Mouse (Mus musculus): ENCODE data around the gene Fyn. TPM values are rescaled to one million over a fixed set of nuclear protein-coding genes. Genes with fewer than 3 reads are reported as not detected.

Fyn gene
- polyA plus RNA-seq, 1 experiment from 2014 or later, result 105 TPM

- 70% methylated on average over 5 of the region's 5 CpGs for WGBS
- DNase-seq (ENCODE audit: low spot score) (no peak), ATAC-seq (ENCODE audit: low FRiP score) (no peak)
- no peak overlapping the region for H3K9ac ChIP-seq
- H3K9me3 ChIP-seq (ENCODE audit: control insufficient read depth, low read length), result no peaks in the 10 kb centered on the region
- peaks cover 57% of the 10 kb centered on the region for H3K4me1 ChIP-seq (replicated peaks; ENCODE audit: control insufficient read depth, insufficient read depth, low read length)
- no peak overlapping the region for H3K4me2 ChIP-seq (replicated peaks)
- peak overlapping the region; percentile 51; the same call in 1 of the 2 replicates for H3K27ac ChIP-seq
- H3K36me3 ChIP-seq (replicated peaks; ENCODE audit: control insufficient read depth, insufficient read depth), result peaks cover 33% of the 10 kb centered on the region
- no peaks in the 10 kb centered on the region for H3K27me3 ChIP-seq (ENCODE audit: control insufficient read depth, insufficient read depth, low read length)
- no peak overlapping the region for H3K4me3 ChIP-seq (replicated peaks; ENCODE audit: low read length)
Measured at GRCm38 (mm10) chr10:39521861-39522391, 153.3 kb downstream of the Fyn start.

GRCm38 (mm10) chr10:39522857-39523614 is 154.4 kb downstream of the Fyn start:
- Histone ChIP-seq H3K27ac (peak overlapping the region; percentile 33), H3K9ac (no peak overlapping the region; the same call in 1 of the 2 replicates), H3K9me3 (ENCODE audit: control insufficient read depth, low read length) (no peaks in the 10 kb centered on the region), H3K4me3 (replicated peaks; ENCODE audit: low read length) (no peak overlapping the region), H3K36me3 (replicated peaks; ENCODE audit: control insufficient read depth, insufficient read depth) (peaks cover 40% of the 10 kb centered on the region), H3K4me2 (replicated peaks) (no peak overlapping the region), H3K27me3 (ENCODE audit: control insufficient read depth, insufficient read depth, low read length) (no peaks in the 10 kb centered on the region), H3K4me1 (replicated peaks; ENCODE audit: control insufficient read depth, insufficient read depth, low read length) (peaks cover 52% of the 10 kb centered on the region)
- WGBS, result 56% methylated on average over 11 of the region's 11 CpGs
- ATAC-seq (ENCODE audit: low FRiP score), result no peak
- no peak for DNase-seq (ENCODE audit: low spot score)

GRCm38 (mm10) chr10:39524355-39524754 is 155.7 kb downstream of the Fyn start:
- ATAC-seq (ENCODE audit: low FRiP score) (no peak), DNase-seq (ENCODE audit: low spot score) (no peak)
- Histone ChIP-seq H3K4me1 (replicated peaks; ENCODE audit: control insufficient read depth, insufficient read depth, low read length) (peaks cover 59% of the 10 kb centered on the region), H3K4me3 (replicated peaks; ENCODE audit: low read length) (no peak overlapping the region), H3K4me2 (replicated peaks) (no peak overlapping the region), H3K36me3 (replicated peaks; ENCODE audit: control insufficient read depth, insufficient read depth) (peaks cover 45% of the 10 kb centered on the region), H3K27ac (peak overlapping the region; percentile 72), H3K27me3 (ENCODE audit: control insufficient read depth, insufficient read depth, low read length) (no peaks in the 10 kb centered on the region), H3K9ac (peak overlapping the region; percentile 21; the same call in 1 of the 2 replicates), H3K9me3 (ENCODE audit: control insufficient read depth, low read length) (no peaks in the 10 kb centered on the region)
- 42% methylated on average over 8 of the region's 8 CpGs for WGBS

GRCm38 (mm10) chr10:39525431-39525830 is 156.8 kb downstream of the Fyn start:
- Histone ChIP-seq H3K27ac (peak overlapping the region; percentile 72), H3K4me3 (replicated peaks; ENCODE audit: low read length) (no peak overlapping the region), H3K4me2 (replicated peaks) (no peak overlapping the region), H3K9ac (0 out of 2 replicates have a peak overlapping the region, but pooled peaks have one; percentile 21), H3K36me3 (replicated peaks; ENCODE audit: control insufficient read depth, insufficient read depth) (peaks cover 56% of the 10 kb centered on the region), H3K4me1 (replicated peaks; ENCODE audit: control insufficient read depth, insufficient read depth, low read length) (peaks cover 52% of the 10 kb centered on the region), H3K27me3 (ENCODE audit: control insufficient read depth, insufficient read depth, low read length) (no peaks in the 10 kb centered on the region), H3K9me3 (ENCODE audit: control insufficient read depth, low read length) (no peaks in the 10 kb centered on the region)
- 80% methylated on average over 13 of the region's 13 CpGs for WGBS
- ATAC-seq (ENCODE audit: low FRiP score), result no peak
- no peak for DNase-seq (ENCODE audit: low spot score)

GRCm38 (mm10) chr10:39527113-39527512 is 158.5 kb downstream of the Fyn start:
- no peak overlapping the region for H3K4me3 ChIP-seq (replicated peaks; ENCODE audit: low read length)
- H3K9me3 ChIP-seq (ENCODE audit: control insufficient read depth, low read length), result no peaks in the 10 kb centered on the region
- WGBS, result 36% methylated on average over 5 of the region's 5 CpGs
- H3K9ac ChIP-seq, result no peak overlapping the region
- 0 out of 2 replicates have a peak overlapping the region, but pooled peaks have one; percentile 38 for H3K27ac ChIP-seq
- H3K4me2 ChIP-seq (replicated peaks), result no peak overlapping the region
- H3K36me3 ChIP-seq (replicated peaks; ENCODE audit: control insufficient read depth, insufficient read depth), result peaks cover 56% of the 10 kb centered on the region
- DNase-seq (ENCODE audit: low spot score) (no peak), ATAC-seq (ENCODE audit: low FRiP score) (no peak)
- H3K27me3 ChIP-seq (ENCODE audit: control insufficient read depth, insufficient read depth, low read length), result no peaks in the 10 kb centered on the region
- H3K4me1 ChIP-seq (replicated peaks; ENCODE audit: control insufficient read depth, insufficient read depth, low read length), result peaks cover 46% of the 10 kb centered on the region

GRCm38 (mm10) chr10:39529179-39529578 is 160.5 kb downstream of the Fyn start:
- 57% methylated on average over 14 of the region's 14 CpGs for WGBS
- Histone ChIP-seq H3K27ac (peak overlapping the region; percentile 72), H3K4me1 (replicated peaks; ENCODE audit: control insufficient read depth, insufficient read depth, low read length) (peaks cover 37% of the 10 kb centered on the region), H3K36me3 (replicated peaks; ENCODE audit: control insufficient read depth, insufficient read depth) (peaks cover 55% of the 10 kb centered on the region), H3K9me3 (ENCODE audit: control insufficient read depth, low read length) (no peaks in the 10 kb centered on the region), H3K27me3 (ENCODE audit: control insufficient read depth, insufficient read depth, low read length) (no peaks in the 10 kb centered on the region), H3K4me2 (replicated peaks) (no peak overlapping the region), H3K4me3 (replicated peaks; ENCODE audit: low read length) (no peak overlapping the region), H3K9ac (0 out of 2 replicates have a peak overlapping the region, but pooled peaks have one; percentile 20)
- DNase-seq (ENCODE audit: low spot score) (no peak), ATAC-seq (ENCODE audit: low FRiP score) (no peak)

- no peak for ATAC-seq (ENCODE audit: low FRiP score)
- no peaks in the 10 kb centered on the region for H3K27me3 ChIP-seq (ENCODE audit: control insufficient read depth, insufficient read depth, low read length)
- DNase-seq (ENCODE audit: low spot score), result no peak
- no peak overlapping the region for H3K9ac ChIP-seq
- H3K4me1 ChIP-seq (replicated peaks; ENCODE audit: control insufficient read depth, insufficient read depth, low read length), result peaks cover 53% of the 10 kb centered on the region
- peak overlapping the region; percentile 62 for H3K27ac ChIP-seq
- no peak overlapping the region for H3K4me2 ChIP-seq (replicated peaks)
- H3K36me3 ChIP-seq (replicated peaks; ENCODE audit: control insufficient read depth, insufficient read depth), result peaks cover 40% of the 10 kb centered on the region
- no peak overlapping the region for H3K4me3 ChIP-seq (replicated peaks; ENCODE audit: low read length)
- no peaks in the 10 kb centered on the region for H3K9me3 ChIP-seq (ENCODE audit: control insufficient read depth, low read length)
- 41% methylated on average over 20 of the region's 20 CpGs for WGBS
Measured at GRCm38 (mm10) chr10:39532008-39532740, 163.5 kb downstream of the Fyn start.

GRCm38 (mm10) chr10:39532823-39533222 is 164.2 kb downstream of the Fyn start:
- WGBS, result 45% methylated on average over 7 of the region's 7 CpGs
- Histone ChIP-seq H3K9ac (no peak overlapping the region), H3K9me3 (ENCODE audit: control insufficient read depth, low read length) (no peaks in the 10 kb centered on the region), H3K4me1 (replicated peaks; ENCODE audit: control insufficient read depth, insufficient read depth, low read length) (peaks cover 52% of the 10 kb centered on the region), H3K27ac (peak overlapping the region; percentile 62; the same call in 1 of the 2 replicates), H3K4me2 (replicated peaks) (no peak overlapping the region), H3K36me3 (replicated peaks; ENCODE audit: control insufficient read depth, insufficient read depth) (peaks cover 43% of the 10 kb centered on the region), H3K4me3 (replicated peaks; ENCODE audit: low read length) (no peak overlapping the region), H3K27me3 (ENCODE audit: control insufficient read depth, insufficient read depth, low read length) (no peaks in the 10 kb centered on the region)
- DNase-seq (ENCODE audit: low spot score) (no peak), ATAC-seq (ENCODE audit: low FRiP score) (no peak)

Measured in hindbrain, embryonic 14.5 days (tissue).